Mouse (Mus musculus) cerebellum, adult 9-11 months (tissue): ENCODE measurements around the gene Asb18.

Experiments
- DNase-seq: peaks from one replicate; pipeline ENCODE4 v3.0.0; 2022

Gene Asb18

DNA sequence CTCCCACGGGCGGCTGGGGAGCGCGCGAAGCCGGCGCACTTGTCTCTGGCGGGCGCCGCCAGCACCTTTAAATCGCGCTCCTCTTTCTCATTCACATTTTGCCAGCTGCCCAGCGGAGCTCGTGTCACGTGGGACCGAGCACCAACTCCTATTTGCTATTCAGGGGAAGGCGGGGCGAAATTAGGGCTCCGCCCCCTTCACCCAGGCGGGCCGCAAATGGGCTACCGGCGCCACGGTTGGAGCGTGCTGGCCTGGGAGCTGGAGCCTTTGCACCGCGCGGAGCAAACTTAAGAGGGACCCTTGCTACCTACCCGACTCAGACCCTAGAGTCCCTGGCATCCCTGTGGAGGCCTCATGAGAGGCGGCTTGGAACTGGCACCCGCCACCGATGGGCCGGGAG lies 83.3 kb downstream of the Asb18 start, which contains the start of gene Gbx2:
Gene Gbx2, minus strand, starts transcription at position 60 of the 400 bp plus-strand sequence.
- DNase-seq = no peak

DNA sequence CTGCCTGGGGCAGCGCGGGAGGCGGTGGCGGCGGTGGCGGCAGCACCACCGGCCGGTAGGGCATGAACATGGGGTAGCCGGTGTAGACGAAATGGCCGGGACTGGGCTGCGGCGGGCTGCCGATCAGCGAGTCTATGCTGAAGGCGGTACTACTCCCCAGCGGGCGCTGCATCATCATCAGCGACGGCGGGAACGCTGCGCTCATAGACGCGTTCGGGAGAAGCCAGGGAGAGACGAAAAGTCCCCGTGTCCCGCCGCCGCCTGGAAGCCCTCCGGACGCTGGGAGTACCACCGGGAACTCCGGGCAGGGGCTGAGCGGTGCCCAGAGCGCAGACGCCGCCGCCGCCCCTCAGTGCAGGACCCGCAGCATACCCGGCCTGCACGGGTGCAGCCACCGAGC lies 83.9 kb downstream of the Asb18 start:
- no peak for DNase-seq

DNA sequence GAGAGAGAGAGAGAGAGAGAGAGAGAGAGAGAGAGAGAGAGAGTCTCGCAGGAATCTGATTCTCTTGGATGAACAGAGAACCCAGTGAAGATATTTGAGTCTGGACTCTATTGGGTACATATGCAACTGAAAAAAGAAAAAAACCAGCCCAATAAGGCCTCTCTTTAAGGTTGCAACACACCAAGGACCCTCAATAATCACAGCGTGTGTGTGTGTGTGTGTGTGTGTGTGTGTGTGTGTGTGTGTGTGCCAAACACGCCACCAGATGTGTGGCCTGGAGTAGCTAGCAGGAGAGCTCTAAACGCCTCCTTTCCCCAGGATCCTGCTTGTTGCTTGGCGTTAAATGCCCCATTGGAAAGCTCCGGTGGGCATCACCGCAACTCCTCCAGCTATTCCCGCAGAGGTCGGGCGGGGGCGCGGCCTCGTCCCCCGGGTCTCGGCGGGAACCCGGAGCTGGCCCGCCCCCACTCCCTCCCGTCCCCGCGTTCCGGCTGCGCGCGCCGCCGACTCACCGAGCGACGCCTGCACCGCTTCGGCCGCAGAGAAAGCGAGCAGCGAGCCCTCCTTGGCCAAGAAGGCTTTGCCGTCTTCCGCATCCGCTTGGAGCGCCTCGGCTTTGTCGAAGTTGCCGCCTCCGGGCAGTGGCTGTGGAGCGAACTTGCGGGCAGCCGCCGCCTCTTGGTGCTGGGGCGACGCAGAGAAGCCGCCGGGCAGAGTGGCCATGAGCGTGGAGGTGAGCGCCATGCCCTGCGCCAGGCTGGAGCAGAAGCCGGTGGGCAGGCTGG lies 84.6 kb downstream of the Asb18 start:
- no peak for DNase-seq

GRCm38 (mm10) chr1:89929181-89929580 lies 85.3 kb downstream of the Asb18 start:
- DNase-seq = no peak

DNA sequence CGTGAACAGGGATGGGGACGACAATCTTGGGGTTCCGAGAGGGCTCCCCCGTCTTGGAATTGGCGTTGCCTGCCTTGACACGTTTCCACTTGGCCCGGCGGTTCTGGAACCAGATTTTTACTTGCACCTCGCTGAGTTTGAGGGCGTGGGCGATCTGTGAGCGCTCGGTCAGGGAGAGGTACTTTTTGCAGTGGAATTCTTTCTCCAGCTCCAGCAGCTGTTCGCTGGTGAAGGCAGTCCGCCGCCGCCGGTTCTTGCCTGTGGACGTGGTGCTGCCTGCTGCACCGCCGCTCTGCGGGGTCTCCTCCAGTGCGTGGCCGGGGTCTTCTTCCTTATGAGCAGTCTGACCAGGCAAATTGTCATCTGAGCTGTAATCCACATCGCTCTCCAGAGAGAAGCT lies 85.8 kb downstream of the Asb18 start:
- no peak for DNase-seq

- no peak for DNase-seq
These were observed 87.3 kb downstream of the Asb18 start for GRCm38 (mm10) chr1:89927061-89927661.

GRCm38 (mm10) chr1:89926583-89927060 lies 87.8 kb downstream of the Asb18 start:
- DNase-seq = no peak

DNA sequence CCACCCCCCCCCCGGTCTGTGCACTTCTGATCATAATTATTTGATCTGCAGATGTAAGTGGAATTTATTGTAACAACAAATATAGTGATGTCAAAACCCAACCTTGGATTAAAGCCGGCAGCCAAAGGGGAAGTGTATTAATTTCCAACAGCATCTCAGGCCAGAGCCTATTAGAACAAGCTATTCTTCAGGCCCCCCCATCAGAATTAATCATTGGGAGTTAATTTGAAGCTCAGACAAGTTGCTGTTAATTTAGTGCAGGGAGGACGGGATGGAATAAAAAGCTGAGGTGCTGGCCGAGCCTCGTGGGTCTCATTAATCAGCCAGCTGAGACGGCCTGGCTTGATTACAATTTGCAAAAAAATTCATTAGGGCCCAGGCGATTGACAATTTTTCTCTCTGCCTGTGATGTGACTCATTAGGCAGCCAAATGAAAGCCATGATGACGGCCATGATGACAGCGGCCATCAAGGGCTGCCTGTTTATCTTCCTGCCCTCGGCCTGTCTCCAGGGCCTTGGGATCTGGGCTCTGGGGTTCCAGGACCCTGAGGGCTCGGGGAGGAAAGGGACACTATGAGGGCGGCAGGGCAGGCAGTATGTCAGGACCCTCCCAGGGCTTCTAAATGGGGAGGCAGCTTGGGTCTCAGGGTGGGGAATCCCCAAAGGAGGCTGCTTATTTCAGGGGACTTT lies 88.8 kb downstream of the Asb18 start:
- DNase-seq = no peak

DNA sequence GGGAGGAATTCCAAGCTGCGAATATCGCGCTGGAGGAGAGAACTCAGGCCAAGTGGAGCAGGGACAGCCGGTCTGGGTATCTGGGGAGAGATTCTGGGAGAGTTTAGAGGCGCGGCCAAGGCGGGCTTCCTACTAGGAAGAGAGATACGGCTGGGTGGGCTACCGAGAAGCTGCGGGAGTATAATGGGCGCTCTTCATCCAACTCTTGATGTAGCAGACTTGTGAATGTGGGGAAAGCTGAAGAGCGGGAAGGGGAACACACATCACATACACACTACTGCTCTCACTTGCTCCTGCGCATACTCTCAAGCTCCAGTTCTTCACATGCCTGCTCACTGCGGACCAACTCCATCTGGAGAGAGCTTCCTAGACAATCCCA lies 90.8 kb downstream of the Asb18 start:
- no peak for DNase-seq

GRCm38 (mm10) chr1:89922883-89923641 lies 91.4 kb downstream of the Asb18 start:
- DNase-seq = no peak

- DNase-seq = no peak
These were observed 92.2 kb downstream of the Asb18 start for GRCm38 (mm10) chr1:89922282-89922681.

DNA sequence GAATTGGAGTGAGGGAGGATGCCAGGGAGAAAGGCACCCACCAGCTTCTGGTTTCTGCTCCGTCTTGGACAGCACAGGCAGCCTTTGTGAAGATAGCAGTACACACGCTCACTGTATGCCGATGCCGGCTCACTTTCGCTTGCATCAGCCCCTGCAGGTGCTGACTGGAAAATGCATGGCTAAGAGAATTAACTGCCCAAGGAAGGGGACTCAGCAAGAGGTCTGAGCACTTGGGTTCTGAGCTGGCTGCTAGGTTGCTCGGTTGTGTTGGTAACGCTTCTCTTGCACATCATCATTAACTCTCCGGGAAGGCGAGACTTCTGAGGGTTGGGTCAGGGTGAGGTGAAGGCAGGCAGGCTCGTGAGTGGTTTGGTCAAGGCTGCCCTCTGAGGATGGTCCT lies 92.7 kb downstream of the Asb18 start:
- DNase-seq = no peak

- no peak for DNase-seq
These were observed 95.3 kb downstream of the Asb18 start for GRCm38 (mm10) chr1:89919206-89919605.

GRCm38 (mm10) chr1:89918111-89918510 lies 96.4 kb downstream of the Asb18 start:
- no peak for DNase-seq

DNA sequence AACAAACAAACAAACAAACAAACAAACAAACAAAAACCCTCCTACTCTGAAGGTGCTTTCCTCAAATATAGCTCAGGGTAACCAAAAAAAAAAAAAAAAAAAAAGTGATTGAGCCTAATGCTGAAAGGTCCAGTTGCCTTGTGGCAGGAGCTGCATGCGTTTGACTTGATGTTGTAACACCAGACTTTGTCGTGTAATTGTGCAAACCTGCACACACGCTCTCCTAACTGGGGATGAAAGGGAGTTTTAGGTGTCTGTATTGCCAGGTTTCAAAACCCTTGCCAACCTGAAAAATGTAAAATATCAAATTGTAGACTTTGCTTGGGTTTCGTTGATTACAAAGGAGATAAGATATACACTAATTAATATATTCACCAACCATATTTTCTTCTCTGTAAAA lies 100.9 kb downstream of the Asb18 start:
- no peak for DNase-seq

GRCm38 (mm10) chr1:89912392-89912791 lies 102.1 kb downstream of the Asb18 start:
- no peak for DNase-seq

DNA sequence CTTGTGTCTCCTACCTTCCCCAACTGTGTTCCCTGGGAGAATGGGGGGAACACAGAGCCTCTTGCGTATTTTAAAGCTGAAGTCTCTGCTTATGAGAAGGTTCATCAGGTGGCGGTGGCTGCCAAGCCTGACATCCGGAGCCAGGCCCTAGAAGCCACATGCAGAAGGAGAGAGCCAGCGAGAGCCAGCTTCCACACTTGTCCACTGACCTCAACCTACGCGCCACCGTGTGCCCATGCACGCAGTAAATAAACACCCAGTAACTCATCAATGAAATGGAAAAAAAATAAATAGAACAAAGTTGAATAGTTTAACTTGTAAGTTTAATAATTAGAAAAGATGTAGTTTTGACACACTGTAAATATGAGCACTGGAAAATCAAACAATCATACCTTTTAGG lies 104.7 kb downstream of the Asb18 start:
- no peak for DNase-seq

DNA sequence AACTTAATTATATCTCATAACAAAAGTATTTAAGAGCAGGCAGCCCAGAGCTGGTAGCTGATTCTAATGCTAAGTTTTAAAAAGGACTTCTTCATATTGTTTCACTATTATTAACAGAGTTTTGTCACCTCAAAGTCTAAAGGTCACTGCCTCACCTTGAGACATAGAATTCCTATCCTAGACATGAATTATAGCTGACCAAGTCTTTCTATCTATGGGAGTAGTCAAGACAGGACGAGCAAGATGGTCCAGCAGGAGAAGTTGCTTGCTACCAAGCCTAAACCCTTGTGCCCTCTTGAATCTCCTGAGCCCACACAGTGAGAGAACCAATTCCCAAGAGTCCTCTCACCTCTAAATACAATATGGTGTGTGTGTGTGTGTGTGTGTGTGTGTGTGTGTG lies 111.8 kb downstream of the Asb18 start:
- no peak for DNase-seq

GRCm38 (mm10) chr1:89902236-89902635 lies 112.2 kb downstream of the Asb18 start:
- DNase-seq = no peak

- no peak for DNase-seq
These were observed 113.1 kb downstream of the Asb18 start for GRCm38 (mm10) chr1:89901381-89901780.
